Mouse (Mus musculus) heart, postnatal 0 days (tissue): Measurements from ENCODE around the gene Dock4.

Experiments
- CTCF ChIP-seq: IDR thresholded peaks from 2 replicates; pipeline ENCODE4 v1.5.1; 2016; ENCODE audit warnings: antibody characterized with exemption, control low read depth, low read depth
- EP300 ChIP-seq: IDR thresholded peaks from 2 replicates; pipeline ENCODE4 v1.6.1; 2016; ENCODE audit warnings: antibody characterized with exemption, low read depth

DNA sequence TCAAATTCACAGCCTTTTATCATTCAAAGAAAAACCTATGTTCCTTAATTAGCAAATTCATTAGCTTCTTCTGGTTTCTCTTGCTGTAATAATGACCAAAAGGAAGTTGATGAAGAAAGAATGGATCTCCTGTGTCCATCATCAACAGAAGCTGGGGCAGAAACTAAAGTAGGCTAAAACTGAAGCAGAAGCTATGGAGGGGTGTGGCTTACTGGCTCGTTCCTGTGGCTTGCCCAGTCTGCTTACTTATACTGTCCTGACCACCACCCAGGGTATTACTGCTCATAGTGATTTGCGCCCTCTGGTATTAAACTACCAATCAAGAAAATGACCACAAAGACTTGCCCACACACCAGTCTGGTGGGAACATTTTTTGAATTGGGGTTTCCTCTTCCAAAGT lies 359.5 kb downstream of the Dock4 start:
- TF ChIP-seq CTCF (no peak), EP300 (no peak)
